Mouse (Mus musculus): ENCODE data around the gene Otud7a.
"Not testable (repeated sequence)": the region's sequence is repeated elsewhere in the genome, so short reads cannot be mapped to it uniquely, and the experiment has no call there.

Otud7a gene

DNA sequence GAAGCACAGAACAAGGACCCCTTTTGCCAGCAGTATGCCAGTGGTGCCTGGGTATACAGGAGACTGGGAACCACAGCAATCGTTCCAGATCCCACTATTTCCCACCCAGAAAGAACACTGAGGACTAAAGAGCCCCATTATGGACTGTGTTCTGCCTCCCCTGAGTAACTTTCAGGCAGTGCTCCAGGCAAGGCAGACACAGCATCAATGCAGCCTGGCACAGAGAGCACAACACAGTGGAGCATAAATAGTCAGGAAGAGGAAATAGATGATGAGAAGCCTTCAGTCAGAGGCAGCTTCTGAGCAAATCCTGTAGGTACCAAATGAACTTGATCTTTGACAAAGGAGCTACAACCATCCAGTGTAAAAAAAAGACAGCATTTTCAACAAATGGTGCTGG is 115.1 kb downstream of the Otud7a start:
- no peak for DNase-seq

DNA sequence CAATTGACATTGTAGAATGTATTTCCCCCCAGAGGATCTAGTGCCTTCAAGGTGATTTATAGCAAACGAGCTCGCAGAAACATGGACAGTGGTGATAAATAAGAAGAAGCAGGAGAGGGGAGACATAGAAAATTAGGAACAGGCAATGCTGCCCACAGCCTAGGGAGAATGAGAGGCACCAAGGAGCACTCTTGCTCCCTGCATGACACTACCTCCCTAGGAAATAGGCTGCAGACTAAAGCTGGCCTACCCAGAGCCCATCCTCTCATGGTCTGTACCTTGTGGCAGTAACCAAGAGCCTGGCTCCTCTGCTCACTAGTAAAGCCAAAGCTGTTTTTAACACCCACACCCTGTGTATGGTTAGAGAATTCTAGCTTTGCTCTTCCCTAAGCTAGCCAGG is 138.8 kb downstream of the Otud7a start:
- DNase-seq = no peak

DNA sequence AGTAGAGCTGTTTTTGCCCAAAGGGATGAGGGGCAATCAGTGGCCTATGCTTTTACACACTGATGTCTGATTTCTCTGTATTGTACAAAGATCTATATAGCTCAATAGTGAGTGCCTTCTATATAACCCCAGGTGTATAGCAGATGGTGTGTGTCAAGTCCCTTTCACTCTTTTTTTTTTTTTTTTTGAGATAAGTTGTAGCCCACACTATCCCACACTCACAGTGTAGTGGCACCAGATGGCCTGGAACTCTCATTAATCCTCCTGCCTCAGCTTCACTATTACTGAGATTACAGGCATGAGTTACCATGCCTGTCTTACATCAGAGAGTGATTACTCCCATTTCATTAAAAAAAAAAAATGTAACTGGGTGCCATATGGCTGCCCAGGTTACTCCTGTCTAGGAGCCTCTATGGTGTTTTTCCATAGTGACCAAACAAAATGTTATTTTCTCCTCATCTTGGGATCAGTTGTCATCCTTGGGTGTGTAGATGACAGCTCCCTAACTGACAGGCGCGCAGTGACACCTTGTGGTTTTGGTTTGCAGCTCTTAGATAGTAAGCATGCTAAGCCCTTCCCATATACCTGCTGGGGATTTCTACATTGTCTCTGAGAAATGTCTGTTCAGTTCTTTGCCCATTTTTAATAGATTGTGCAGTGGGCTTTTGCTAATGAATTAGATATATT is 141.8 kb downstream of the Otud7a start:
- peak; percentile 4 for DNase-seq

DNA sequence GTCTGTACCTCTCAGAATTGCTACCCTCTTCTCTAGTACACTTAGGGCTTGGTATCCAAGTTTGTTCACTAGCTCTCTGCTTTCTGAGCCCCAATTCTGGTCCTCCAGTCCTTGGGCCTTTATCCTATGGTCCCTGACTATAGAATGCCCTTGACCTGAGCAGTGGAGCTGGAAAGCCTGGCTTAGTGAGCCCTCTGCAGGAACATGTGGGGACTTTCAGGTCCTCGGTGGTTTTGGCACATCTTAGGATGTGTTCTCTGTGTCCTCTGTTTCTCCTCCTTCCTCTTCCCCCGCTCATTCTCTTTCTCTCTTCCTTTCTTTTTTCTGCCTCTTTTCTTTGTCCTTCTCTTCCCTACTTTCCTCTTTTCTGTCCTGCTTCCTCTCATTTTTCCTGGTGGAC is 145.8 kb downstream of the Otud7a start:
- DNase-seq = no peak

DNA sequence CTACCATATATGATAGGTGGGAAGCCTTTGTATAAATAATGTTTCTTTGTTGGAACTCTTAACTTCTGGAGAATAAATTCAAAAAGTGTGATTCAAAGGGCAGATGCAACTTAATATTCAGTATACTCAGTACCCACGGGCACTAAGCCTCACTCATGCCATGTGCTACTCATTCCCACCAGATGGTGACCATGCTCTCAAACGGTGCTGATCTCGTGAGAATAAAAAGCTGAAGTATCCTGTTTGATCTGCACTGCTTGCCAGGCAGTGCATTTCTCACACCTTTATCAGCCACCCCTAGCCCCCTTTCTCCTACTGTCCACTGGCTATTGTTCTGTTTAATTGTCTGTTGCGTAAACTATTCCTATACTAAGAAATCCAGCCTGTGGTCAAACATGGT is 146.8 kb downstream of the Otud7a start:
- no peak for DNase-seq

DNA sequence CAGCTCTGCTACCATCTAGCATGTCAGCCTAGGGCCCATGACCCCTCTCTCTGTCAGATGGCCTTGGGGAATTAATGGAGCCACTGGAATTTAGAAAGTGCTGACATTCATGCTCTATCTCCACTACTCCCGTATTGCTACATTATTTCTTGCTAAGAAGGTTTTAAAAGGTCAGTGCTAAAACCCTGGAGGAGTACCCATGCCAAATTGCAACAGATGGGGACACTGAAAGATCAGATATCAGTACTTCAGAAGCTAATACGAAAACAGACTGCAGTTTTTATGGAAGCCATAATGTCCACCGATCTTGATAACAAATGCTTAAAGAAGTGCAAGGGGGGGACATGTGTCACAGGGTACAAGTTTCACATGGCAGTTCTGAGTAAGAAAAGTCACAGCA is 147.5 kb downstream of the Otud7a start:
- no peak for DNase-seq

DNA sequence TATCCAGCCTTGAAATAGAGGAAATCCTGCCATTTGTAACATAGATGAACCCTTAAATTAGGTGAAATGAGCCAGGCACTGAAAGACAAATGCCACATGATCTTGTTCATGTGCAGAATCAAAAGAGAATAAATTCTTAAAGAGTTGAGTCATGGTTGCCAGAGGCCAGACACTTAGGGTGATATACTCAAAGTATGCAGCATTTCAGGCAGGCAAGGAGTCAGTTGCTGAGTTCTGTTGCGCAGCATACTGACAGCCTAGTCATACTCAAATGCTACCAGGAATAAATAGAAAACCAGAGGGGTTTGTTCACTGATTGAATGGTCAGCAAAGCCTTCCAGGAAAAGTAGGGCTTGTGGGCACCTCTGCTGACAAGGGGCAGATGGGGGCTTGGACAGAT is 160.3 kb downstream of the Otud7a start:
- DNase-seq = no peak

DNA sequence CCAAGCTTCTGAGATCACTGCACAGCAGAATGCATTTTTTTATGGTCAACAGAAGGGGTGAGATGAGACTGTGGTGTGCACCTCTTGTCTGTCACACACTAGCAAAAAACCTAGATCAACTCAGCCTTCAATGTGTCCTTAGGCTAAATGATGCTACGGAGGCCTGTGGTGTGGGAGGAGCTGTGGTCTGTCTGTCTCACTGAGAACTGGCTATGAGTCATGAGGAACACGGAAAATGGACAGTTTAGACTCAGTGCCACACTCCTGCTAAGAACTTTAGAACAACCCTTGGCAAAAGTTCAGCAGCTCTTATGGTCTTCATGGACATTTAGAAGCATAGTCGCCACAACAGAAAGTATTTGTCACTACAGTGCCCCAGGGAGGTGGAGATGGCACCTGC is 172.5 kb downstream of the Otud7a start:
- DNase-seq = no peak

DNA sequence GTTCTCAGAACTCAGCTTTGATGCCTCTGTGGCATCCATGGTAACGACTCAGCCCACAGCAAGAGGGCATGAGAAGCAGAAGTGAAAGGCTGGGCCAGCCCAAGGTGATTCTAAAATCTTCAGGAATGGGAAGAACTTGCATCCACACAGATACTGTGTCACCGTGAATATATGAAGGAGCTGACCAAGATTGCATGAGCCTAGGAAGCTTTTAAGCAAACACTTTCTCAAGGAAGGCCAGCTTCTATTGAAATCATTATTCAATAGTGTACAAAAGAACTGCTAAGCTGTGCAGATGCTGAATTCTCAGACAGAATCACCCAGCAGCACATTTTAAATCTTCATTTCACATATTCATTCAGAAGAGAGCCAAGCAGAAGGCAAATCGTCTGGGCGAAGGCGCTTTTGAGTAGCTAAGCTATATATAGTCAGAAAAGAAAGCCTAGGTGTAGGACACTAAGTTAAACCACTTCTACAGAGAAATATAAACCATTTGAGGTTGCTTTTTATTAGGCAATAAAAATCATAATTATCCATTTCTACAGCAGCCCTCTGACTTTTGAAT is 176.3 kb downstream of the Otud7a start:
- no peak for DNase-seq

DNA sequence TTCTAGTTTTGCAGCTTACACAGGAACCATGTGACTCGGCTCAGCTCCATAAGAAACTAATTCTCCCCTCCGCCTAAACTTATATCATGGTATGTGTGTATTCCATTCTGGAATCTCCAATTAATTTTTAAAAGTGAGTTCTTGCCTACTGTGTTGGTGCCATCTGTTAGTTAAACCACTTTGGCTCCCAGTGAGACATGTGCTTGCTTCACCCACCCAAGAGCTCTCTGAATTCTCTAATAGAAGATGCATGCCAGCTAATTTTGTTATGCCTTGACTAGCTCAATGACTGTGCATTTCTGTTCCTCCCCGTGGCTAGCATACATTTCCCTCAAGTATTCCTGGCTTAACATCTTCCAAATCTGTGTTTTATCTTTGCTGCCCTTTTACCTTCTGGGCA is 193.1 kb downstream of the Otud7a start:
- no peak for DNase-seq

DNA sequence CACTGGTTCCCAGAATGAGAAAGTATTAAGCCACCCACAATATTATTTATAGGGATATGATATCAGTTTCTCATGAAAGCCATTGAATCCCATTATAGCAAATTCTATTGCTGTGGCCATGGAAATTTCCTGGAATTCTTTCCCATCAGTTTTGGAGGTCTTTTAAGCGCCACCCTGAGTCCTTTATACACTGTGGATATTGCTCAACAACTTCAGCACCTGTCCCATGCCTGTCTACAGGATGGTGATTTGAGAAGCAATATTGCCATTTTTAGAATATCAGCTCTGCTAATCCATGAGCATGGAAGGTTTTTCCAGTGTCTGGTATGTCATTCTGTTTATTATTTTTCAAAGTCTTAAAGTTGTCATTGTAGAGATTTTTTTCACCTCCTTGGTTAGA is 199.5 kb downstream of the Otud7a start:
- no peak for DNase-seq

DNA sequence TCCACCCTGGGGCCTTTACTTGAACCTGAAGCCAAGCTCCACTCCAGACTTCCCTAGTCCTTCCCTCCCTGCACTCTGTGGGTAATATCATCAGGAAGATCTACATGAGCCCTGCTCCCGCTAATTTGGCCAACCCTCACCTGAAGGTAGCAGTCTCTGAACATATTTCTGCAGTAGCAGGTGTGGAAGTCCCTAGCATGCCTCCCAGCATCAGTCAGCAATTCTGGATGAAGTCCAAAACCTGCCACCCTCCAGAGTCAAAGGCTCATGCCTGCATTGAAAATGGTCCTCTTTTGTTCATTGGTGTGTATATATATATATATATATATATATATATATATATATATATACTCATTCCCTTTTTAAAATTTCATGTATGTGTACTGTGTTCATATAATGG is 202.6 kb downstream of the Otud7a start:
- no peak for DNase-seq

DNA sequence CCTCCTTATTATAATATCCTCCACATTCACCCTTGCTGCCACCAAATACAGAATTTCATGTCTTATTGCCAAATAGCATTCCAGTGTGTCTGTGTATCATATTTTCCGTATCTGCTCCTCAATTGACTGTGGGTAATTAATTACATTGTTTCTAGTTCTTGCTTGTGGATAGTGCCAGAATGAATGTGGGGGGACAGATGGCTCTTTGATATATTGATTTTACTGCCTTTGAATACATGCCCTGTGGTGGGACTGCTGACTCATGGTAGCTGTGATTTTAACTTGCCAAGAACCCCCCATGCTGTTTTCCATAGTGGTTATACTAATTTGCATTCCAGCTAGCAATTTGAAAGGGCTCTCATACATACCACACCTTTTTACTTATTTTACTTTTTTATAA is 215.7 kb downstream of the Otud7a start:
- no peak for DNase-seq

DNA sequence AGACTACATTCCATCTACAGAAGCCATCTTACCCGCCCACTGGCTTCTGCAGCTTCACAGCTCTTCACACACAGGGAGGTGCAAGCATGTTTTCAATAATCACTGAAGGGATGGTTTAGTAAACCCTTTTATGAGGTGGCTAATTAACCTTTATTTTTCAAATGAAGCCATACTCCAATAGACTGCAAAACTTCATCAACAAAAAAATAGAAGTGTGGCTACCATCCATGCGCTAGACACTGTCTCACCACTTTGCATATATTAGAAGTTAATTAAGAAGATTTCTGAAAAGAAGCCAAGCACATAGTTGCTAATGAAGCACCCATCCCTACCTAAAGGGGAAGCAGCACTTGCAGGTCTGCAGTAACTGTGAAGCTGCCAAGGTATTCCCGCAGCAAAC is 218.2 kb downstream of the Otud7a start:
- no peak for DNase-seq

DNA sequence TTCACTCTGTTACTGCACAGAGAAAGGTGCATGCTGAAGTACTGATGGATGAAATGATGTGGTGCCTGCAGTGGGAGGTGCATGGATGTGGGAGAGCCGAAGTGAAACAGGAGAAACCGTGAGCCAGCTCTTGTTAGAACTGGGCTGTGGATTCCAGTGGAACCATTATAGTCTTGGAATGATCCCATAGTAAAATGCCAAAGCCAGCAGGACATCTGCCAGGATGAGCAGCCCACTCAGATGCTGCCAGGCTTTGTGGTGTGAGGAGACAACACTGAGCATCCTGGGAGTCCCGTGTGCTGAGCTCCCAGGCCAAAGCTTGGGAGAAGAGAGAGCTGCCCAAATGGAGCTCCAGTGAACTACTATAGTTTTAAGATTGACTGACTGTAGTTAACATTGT is 220.9 kb downstream of the Otud7a start:
- no peak for DNase-seq

DNA sequence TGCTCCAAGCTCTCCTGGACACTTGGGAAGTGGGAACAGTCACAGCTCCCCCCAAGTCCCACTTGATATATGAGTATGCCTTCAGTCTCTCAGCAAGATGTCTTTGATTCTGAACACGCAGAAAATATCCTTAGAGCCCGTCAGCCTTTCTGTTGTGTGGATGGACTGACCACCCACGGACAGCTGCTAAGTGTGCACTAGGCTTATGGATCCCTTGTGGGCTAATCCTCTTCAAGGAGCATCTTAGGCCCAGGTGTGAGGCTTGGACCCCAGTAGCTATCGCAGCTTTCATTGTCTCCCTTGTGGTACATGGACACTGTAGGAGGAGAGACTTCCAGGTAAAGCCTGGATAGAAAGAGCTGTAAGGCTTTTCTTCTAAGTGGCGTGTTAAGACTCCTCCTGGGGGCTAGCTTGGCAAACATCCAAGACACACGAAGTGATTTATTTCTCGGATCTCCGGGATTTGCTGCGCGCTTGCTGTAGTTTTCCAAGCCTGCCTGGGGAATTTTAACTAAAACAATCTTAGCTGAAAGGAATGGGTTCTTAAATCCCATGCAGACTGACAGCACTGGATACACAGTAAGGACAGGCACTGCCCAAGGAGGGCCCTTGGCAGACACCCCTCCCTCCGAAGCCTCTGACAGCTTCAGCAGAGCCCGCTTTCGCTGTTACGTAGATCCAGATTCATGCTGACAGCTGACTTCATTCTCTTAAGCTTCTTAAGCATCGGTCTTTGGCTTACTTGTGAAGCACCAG is 223.6 kb downstream of the Otud7a start:
- DNase-seq = peak; percentile 43

DNA sequence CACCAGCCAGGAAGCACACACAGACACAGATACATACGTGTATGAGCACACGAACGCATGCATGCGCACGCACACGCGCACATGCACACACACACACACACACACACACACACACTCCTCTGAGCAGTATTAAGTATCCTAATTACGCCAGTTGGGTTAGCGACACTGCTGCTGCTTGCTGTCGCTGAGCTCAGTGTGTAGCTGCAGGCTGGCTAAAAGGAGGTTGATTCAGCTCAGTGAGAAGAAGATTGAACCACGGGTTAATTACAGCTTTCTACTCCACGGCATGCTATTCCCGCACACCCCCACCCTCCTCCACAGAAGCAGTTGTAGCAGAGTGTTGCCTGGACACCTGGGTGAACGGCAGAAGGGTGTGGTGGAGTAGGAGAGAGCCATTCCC is 224.4 kb downstream of the Otud7a start:
- DNase-seq = no peak

DNA sequence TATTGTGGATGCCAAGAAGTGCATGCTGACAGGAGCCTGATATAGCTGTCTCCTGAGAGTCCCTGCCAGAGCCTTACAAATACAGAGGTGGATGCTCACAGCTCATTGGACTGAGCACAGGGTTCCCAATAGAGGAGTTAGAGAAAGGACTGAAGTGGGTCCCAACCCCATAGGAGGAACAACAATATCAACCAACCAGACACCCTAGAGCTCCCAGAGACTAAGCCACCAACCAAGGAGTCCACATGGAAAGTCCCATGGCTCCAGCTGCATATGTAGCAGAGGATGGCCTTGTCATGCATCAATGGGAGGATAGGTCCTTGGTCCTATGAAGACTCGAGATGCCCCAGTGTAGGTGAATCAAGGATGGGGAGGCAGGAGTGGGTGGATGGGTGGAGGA is 226.4 kb downstream of the Otud7a start:
- DNase-seq = not testable (repeated sequence)

DNA sequence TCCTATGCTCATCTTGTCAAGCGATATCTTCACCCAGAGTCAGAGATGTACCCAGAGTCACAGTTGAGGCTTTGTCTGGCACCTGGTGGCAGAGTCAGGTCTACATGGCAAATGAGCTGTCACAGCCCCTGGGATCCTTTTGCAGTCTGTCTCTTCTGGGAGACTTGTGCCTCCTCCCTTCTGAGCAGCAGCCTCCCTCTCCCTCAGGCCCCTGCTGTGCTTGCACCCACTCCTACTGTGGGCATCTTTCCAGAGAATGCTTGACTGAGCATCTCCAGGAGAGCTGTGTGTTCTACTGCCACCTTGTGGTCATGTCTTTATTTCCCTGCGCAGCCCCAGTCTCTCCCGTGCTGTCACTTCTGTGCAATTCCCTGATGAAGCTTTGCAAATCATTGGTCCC is 227.4 kb downstream of the Otud7a start:
- DNase-seq = peak; percentile 77

DNA sequence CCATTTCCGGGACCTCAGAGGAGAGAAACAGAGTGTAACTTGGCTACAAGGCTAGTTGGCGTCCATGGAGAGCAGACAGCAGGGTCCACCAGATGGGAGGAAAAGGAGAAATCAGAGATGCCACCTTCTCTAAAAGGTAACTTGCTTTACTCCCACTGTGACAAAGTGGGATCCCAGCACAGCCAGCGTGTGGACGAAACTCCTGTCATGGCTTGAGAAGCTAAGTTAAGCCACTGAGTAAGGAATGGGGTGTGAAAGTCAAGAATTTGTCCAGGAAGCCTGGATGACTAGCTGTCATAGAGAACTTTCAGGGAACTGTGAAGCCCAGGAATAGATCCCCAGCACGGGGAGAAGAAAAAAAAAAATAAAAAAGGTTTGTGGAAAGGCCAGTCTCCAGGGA is 232.1 kb downstream of the Otud7a start:
- no peak for DNase-seq

DNA sequence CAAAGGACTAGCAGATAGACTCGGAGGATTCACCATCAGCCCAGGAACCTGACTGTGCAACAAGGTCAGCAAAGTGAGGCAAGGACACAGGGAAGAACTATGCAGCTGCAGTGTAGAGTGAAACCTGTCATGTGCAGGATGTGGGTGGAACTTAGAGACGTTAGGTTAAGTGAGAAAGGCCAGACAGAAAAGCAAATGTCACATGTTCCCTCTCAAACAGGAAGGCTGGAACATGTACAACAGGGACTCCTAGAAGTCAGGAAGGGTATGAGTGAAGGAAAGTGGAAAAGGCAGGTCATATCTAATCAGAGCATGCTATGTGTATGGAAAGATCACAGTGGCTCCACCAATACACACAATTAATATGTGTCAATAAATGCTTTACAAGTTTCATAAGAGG is 232.6 kb downstream of the Otud7a start:
- DNase-seq = no peak

DNA sequence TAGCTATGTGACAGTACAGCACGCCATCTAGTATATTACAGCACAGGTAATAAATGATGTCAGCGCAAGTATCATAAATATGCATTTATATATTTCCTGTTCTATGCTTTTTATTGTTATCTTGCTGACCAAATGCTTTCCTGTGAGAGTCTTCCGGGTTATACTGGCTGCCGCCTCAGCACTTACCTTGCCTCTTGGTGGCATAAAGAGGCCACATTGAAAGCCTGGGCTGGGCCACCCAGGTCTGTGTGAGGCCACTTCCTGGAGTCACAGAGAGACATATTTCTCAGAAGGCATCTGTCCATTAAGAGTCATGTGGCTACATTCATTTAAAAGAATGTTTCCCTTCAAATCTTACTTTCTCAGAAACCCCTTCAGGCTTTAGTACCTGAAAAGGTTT is 242.5 kb downstream of the Otud7a start:
- DNase-seq = no peak

DNA sequence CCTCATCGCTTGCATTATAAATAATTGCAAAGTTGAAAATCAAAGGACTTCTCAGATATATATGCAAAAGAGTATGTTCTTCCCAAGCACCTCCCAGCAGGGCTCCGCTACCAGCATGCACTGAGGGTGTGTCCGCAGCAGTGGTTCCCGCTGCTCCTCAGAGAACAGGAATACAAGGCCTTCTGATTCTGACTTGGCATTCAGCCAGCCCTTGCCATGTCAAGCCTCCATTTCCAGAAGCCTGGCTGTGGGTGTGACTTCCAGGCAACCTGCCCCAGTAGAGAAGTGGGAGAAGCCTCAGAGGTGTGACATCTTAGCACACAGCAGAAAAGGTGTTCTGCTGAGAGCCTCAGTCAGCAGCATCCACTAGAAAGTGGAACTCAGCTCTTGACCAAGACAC is 253.4 kb downstream of the Otud7a start:
- no peak for DNase-seq

DNA sequence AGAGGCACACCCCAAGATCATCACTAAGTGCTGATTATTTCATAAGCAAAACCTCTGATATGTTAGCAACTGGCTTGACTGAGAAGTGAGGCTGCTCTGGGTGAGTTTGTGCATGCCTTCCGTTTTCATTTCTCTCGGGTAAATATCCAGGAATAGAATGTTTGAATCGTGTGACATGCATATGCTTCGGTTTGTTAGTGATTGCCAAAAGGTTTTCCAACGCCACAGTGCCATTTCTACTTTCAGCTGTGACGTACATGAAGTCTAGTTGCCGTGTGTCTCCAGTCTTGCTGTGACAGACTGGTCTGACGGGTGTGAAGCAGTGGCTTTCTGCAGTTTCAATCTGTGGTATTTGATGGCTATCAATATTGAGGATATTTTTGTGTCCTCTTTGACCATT is 273.4 kb downstream of the Otud7a start:
- no peak for DNase-seq

Data from embryo, embryonic 11 days (tissue).